Mouse (Mus musculus) stomach, embryonic 14.5 days (tissue): ENCODE measurements around the gene Trim47. TPM values are rescaled to one million over a fixed set of nuclear protein-coding genes. Genes with fewer than 3 reads are reported as not detected.
A peak's percentile ranks its signal among the peaks of the same experiment; 100 is the strongest.

Experiments
- ATAC-seq: fragments of 200-750 bp; cut with Nextera tagmentation; 2 replicates; pipeline ENCODE4 v1.8.0; 2017; ENCODE audit warnings: low read depth, moderate TSS enrichment; ENCODE audit not compliant: insufficient number of reproducible peaks, insufficient read depth, low FRiP score
- H3K27ac ChIP-seq: fragments of 300-500 bp; sonication (generic); 2 replicates; pipeline ENCODE4 v1.5.1; 2014; ENCODE audit warnings: mild to moderate bottlenecking, low read length, moderate library complexity, mixed read lengths
- H3K27me3 ChIP-seq: fragments of 300-500 bp; sonication (generic); 2 replicates; pipeline ENCODE4 v1.6.1; 2014; ENCODE audit warnings: low read length, control low read depth, mixed read lengths; ENCODE audit not compliant: control insufficient read depth, insufficient read depth
- H3K36me3 ChIP-seq: fragments of 300-500 bp; sonication (generic); 2 replicates; pipeline ENCODE4 v1.6.1; 2014; ENCODE audit warnings: mild to moderate bottlenecking, control low read depth, low read length, moderate library complexity, mixed read lengths; ENCODE audit not compliant: control insufficient read depth, insufficient read depth
- H3K4me1 ChIP-seq: fragments of 300-500 bp; sonication (generic); 2 replicates; pipeline ENCODE4 v1.6.1; 2014; ENCODE audit warnings: low read length, control low read depth, mixed read lengths; ENCODE audit not compliant: control insufficient read depth, insufficient read depth
- H3K4me2 ChIP-seq: fragments of 300-500 bp; sonication (generic); replicated peaks from 2 replicates; pipeline ENCODE4 v1.6.1; 2014; ENCODE audit warnings: low read depth, low read length, control low read depth
- H3K4me3 ChIP-seq: fragments of 300-500 bp; sonication (generic); 2 replicates; pipeline ENCODE4 v1.5.1; 2014; ENCODE audit warnings: low read depth, low read length, control low read depth
- H3K9ac ChIP-seq: fragments of 300-500 bp; sonication (generic); replicated peaks from 2 replicates; pipeline ENCODE4 v1.6.1; 2014; ENCODE audit warnings: low read depth, mild to moderate bottlenecking, control low read depth, low read length, moderate library complexity, mixed read lengths
- H3K9me3 ChIP-seq: fragments of 300-500 bp; sonication (generic); 2 replicates; pipeline ENCODE4 v1.6.1; 2016; ENCODE audit warnings: low read depth, low read length, control low read depth; ENCODE audit not compliant: control insufficient read depth
- WGBS: fragments of 180-500 bp; shearing (Covaris S2); extraction: QIAGEN DNeasy Blood & Tissue Kit; methylation state at CpG from one replicate; pipeline ENCODE4 v1.1.7; 2014; 5-methylcytosine and 5-hydroxymethylcytosine counted together
- polyA plus RNA-seq: library from polyadenylated mRNA; unstranded; fragments of >200 nt; fragmentation: Nextera tagmentation; extraction: Ambion mirVana; gene quantifications from 2 replicates; pipeline ENCODE4 v1.2.1, GENCODE M21; 2014

The Trim47 gene
- polyA plus RNA-seq, 1 experiment from 2014 or later = 12.2 TPM

- no peaks in the 10 kb centered on the region for H3K27me3 ChIP-seq
- peak within 1 kb of the TSS; percentile 58 for H3K27ac ChIP-seq
- H3K4me1 ChIP-seq = peaks cover 9% of the 10 kb centered on the region; the same call in 1 of the 2 replicates
- peaks cover 23% of the 10 kb centered on the region for H3K36me3 ChIP-seq
- no peak within 1 kb of the TSS; the same call in 1 of the 2 replicates for H3K9ac ChIP-seq
- 2% methylated on average over 40 of the region's 43 CpGs for WGBS
- ATAC-seq = peak; percentile 96
- H3K4me2 ChIP-seq = peak within 1 kb of the TSS; percentile 48
- H3K4me3 ChIP-seq = peak within 1 kb of the TSS; percentile 43
- H3K9me3 ChIP-seq = no peaks in the 10 kb centered on the region
Measured at GRCm38 (mm10) chr11:116086258-116087193, 40.5 kb downstream of the Trim47 start, which contains the start of gene Wbp2. Gene Wbp2 (minus strand): TSS chr11:116086995.

GRCm38 (mm10) chr11:116084166-116084565 is 42.8 kb downstream of the Trim47 start:
- Histone ChIP-seq H3K4me3 (no peak overlapping the region), H3K36me3 (peaks cover 45% of the 10 kb centered on the region), H3K4me2 (no peak overlapping the region), H3K4me1 (peaks cover 9% of the 10 kb centered on the region; the same call in 1 of the 2 replicates), H3K27me3 (no peaks in the 10 kb centered on the region), H3K9me3 (no peaks in the 10 kb centered on the region), H3K27ac (no peak overlapping the region), H3K9ac (no peak overlapping the region)
- WGBS = 79% methylated on average over 6 of the region's 6 CpGs
- ATAC-seq = no peak

- Histone ChIP-seq H3K4me3 (no peak overlapping the region), H3K9ac (no peak overlapping the region), H3K27me3 (no peaks in the 10 kb centered on the region), H3K4me1 (peaks cover 14% of the 10 kb centered on the region), H3K36me3 (peaks cover 49% of the 10 kb centered on the region), H3K9me3 (no peaks in the 10 kb centered on the region), H3K4me2 (no peak overlapping the region), H3K27ac (no peak overlapping the region)
- no peak for ATAC-seq
- WGBS = 91% methylated on average over 14 of the region's 14 CpGs
Measured at GRCm38 (mm10) chr11:116083096-116083672, 43.8 kb downstream of the Trim47 start.

- Histone ChIP-seq H3K9me3 (no peaks in the 10 kb centered on the region), H3K4me2 (no peak overlapping the region), H3K27me3 (no peaks in the 10 kb centered on the region), H3K27ac (no peak overlapping the region), H3K36me3 (peaks cover 49% of the 10 kb centered on the region), H3K4me3 (no peak overlapping the region), H3K4me1 (peaks cover 15% of the 10 kb centered on the region), H3K9ac (no peak overlapping the region)
- ATAC-seq = no peak
- 68% methylated on average over 6 of the region's 6 CpGs for WGBS
Measured at GRCm38 (mm10) chr11:116081081-116081480, 45.9 kb downstream of the Trim47 start.

- ATAC-seq = no peak
- H3K36me3 ChIP-seq = peaks cover 49% of the 10 kb centered on the region
- WGBS = 65% methylated on average over 10 of the region's 10 CpGs
- no peak overlapping the region for H3K4me3 ChIP-seq
- peaks cover 9% of the 10 kb centered on the region for H3K4me1 ChIP-seq
- no peak overlapping the region for H3K27ac ChIP-seq
- H3K9me3 ChIP-seq = no peaks in the 10 kb centered on the region
- no peak overlapping the region for H3K4me2 ChIP-seq
- no peaks in the 10 kb centered on the region for H3K27me3 ChIP-seq
- no peak overlapping the region for H3K9ac ChIP-seq
Measured at GRCm38 (mm10) chr11:116079511-116079910, 47.5 kb downstream of the Trim47 start.

- H3K4me2 ChIP-seq = no peak overlapping the region
- H3K36me3 ChIP-seq = peaks cover 45% of the 10 kb centered on the region
- ATAC-seq = no peak
- no peaks in the 10 kb centered on the region for H3K9me3 ChIP-seq
- H3K9ac ChIP-seq = no peak overlapping the region
- no peak overlapping the region for H3K27ac ChIP-seq
- H3K27me3 ChIP-seq = no peaks in the 10 kb centered on the region
- H3K4me1 ChIP-seq = peaks cover 9% of the 10 kb centered on the region
- 34% methylated on average over 10 of the region's 10 CpGs for WGBS
- no peak overlapping the region for H3K4me3 ChIP-seq
Measured at GRCm38 (mm10) chr11:116078676-116079320, 48.2 kb downstream of the Trim47 start.

GRCm38 (mm10) chr11:116078221-116078620 is 48.8 kb downstream of the Trim47 start:
- Histone ChIP-seq H3K27me3 (no peaks in the 10 kb centered on the region), H3K4me2 (peak overlapping the region; percentile 44), H3K4me3 (no peak overlapping the region), H3K9ac (0 out of 2 replicates have a peak overlapping the region, but pooled peaks have one; percentile 18), H3K36me3 (peaks cover 39% of the 10 kb centered on the region), H3K27ac (peak overlapping the region; percentile 82; the same call in 1 of the 2 replicates), H3K9me3 (no peaks in the 10 kb centered on the region), H3K4me1 (peaks cover 9% of the 10 kb centered on the region)
- peak; percentile 24 for ATAC-seq
- 10% methylated on average over 16 of the region's 16 CpGs for WGBS
